Mouse (Mus musculus): ENCODE data around the gene Ccnl1.

Gene Ccnl1

GRCm38 (mm10) chr3:65958102-65958839 is at the start of gene Ccnl1:
TSS of gene Ccnl1 (minus strand) at chr3:65958249.
- peak; percentile 93 for DNase-seq

GRCm38 (mm10) chr3:66004989-66005388 is 46.9 kb upstream of the Ccnl1 start:
- no peak for DNase-seq

GRCm38 (mm10) chr3:66004220-66004951 is 46.3 kb upstream of the Ccnl1 start:
- DNase-seq: no peak

- DNase-seq: no peak
Measured at GRCm38 (mm10) chr3:66000400-66000799, 42.4 kb upstream of the Ccnl1 start.

- DNase-seq: no peak
Measured at GRCm38 (mm10) chr3:65997360-65998008, 39.4 kb upstream of the Ccnl1 start.

GRCm38 (mm10) chr3:65992395-65993340 is 34.6 kb upstream of the Ccnl1 start:
- DNase-seq: no peak

GRCm38 (mm10) chr3:65990957-65991646 is 33.1 kb upstream of the Ccnl1 start:
- no peak for DNase-seq

- DNase-seq: no peak
Measured at GRCm38 (mm10) chr3:65990524-65990923, 32.5 kb upstream of the Ccnl1 start.

- DNase-seq: no peak
Measured at GRCm38 (mm10) chr3:65988711-65989495, 30.9 kb upstream of the Ccnl1 start.

- no peak for DNase-seq
Measured at GRCm38 (mm10) chr3:65976296-65976695, 18.2 kb upstream of the Ccnl1 start.

GRCm38 (mm10) chr3:65975317-65975716 is 17.3 kb upstream of the Ccnl1 start:
- DNase-seq: peak; percentile 28

GRCm38 (mm10) chr3:65974232-65975058 is 16.4 kb upstream of the Ccnl1 start:
- DNase-seq: peak; percentile 97

GRCm38 (mm10) chr3:65973501-65974231 is 15.6 kb upstream of the Ccnl1 start:
- DNase-seq: no peak

GRCm38 (mm10) chr3:65969196-65969595 is 11.1 kb upstream of the Ccnl1 start:
- no peak for DNase-seq

- DNase-seq: no peak
Measured at GRCm38 (mm10) chr3:65966360-65966759, 8.3 kb upstream of the Ccnl1 start.

- DNase-seq: no peak
Measured at GRCm38 (mm10) chr3:65962270-65962930, 4.4 kb upstream of the Ccnl1 start.

GRCm38 (mm10) chr3:65960291-65960945 is 2.4 kb upstream of the Ccnl1 start:
- no peak for DNase-seq

GRCm38 (mm10) chr3:65959416-65960001 is 1.5 kb upstream of the Ccnl1 start:
- DNase-seq: no peak
